Mouse (Mus musculus) lung, postnatal 10 days (tissue): ENCODE results near the gene Tubd1.

ENCODE experiments used
- DNase-seq: peaks from one replicate; pipeline ENCODE4 v3.0.0; 2021

Gene Tubd1

GRCm38 (mm10) chr11:86584898-86585597, 40.3 kb downstream of the Tubd1 start:
- no peak for DNase-seq

DNA sequence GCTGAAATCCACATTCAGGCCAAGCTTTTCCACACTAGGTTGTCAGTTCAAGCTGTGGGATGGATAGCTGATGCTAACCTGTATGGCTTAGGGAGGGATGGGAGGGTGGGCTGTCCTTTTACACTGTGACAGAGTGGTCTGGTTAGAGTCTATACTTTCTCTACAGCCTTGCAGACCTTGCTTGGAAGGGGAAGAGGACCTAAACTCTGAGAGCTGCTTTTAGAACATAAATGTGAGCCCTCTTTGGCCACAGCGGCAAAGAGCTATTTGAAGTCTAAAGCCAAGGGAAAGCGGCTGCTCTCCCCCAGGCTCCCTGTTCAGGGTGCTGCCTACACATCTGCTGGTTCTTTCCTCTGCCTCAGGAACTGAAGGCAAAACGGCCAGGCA, 40.8 kb downstream of the Tubd1 start:
- DNase-seq = no peak

DNA sequence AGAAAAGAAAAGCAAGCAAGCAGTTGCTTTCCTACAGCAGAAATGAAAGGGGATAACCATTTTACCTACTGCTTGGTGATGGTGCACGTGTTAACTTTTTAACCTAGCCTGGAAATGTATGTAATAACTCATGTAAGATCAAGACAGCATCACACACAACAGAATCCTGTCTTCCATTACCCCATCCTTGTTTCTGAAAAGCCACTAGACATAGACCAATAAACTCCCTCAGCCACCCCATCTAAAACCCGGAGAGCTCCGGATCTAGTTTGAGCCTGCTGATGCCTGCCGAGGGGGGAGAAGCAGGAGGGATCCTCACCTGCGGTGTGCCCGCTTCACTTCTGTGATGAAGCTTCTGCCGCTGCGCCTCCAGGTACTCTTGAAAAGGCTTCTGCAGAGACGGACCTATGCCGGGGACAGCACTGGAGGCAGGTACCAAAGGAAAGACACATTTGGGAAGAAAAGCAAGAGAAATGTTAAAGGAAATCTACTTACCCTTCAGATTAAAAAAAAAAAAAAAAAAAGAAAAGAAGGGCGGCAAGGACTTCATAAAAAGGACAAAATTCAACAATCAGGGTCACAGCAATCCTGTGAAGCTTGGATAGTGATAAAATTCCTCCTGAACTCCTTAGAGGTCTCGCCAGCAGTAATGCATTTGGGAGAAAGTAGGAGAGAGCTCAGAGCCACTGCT, 41.5 kb downstream of the Tubd1 start:
- peak; percentile 45 for DNase-seq

DNA sequence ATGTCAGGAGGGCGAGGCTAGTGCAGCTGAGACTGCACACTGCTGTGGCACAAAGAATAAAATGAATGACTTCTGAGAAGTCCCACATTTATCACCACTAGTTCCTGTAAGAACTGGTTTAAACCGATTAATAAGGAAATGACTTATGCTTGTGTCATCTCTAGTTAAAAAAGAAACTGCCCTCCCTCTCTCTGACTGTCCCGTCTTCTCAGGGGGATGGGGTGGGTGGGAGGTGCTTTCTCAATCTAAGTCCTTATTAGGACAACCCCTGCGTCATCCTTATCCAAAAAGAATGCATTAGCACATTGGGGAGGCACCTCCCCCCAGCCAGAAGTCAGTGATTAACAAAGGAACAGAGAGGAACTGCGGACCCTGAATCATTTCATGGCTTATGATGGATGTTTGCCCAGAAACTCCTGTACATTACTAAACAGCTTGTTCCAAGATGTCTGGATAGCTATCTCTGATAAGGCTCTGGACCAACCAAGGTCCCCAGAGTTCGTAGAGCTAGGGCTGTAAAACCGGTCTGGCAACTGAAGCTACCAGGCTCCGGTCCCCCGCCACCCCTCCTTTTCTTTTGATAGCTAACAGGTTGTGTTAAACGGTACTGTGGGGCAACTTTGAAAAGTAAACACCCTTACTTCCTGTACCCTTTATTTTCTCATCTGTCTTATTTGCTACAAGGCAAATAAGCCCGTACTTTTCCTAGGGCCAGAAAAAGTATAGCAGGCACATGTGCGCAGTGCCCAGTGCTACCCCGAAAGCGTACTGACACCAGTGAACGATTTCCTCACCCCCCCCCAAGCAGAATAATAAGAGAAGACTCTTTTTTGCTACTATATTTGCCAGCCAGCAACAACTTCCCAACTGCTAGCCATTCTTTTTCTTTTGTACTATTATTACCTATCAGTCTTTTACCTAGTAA, 42.3 kb downstream of the Tubd1 start:
- peak; percentile 84 for DNase-seq

GRCm38 (mm10) chr11:86587830-86588229, 43.0 kb downstream of the Tubd1 start:
- DNase-seq = no peak

- DNase-seq = no peak
Measured at GRCm38 (mm10) chr11:86588583-86589298, 44.0 kb downstream of the Tubd1 start.

GRCm38 (mm10) chr11:86590066-86590465, 45.3 kb downstream of the Tubd1 start:
- DNase-seq = no peak

GRCm38 (mm10) chr11:86590579-86590978, 45.8 kb downstream of the Tubd1 start:
- DNase-seq = no peak

- DNase-seq = no peak
Measured at GRCm38 (mm10) chr11:86591301-86591845, 46.6 kb downstream of the Tubd1 start.

DNA sequence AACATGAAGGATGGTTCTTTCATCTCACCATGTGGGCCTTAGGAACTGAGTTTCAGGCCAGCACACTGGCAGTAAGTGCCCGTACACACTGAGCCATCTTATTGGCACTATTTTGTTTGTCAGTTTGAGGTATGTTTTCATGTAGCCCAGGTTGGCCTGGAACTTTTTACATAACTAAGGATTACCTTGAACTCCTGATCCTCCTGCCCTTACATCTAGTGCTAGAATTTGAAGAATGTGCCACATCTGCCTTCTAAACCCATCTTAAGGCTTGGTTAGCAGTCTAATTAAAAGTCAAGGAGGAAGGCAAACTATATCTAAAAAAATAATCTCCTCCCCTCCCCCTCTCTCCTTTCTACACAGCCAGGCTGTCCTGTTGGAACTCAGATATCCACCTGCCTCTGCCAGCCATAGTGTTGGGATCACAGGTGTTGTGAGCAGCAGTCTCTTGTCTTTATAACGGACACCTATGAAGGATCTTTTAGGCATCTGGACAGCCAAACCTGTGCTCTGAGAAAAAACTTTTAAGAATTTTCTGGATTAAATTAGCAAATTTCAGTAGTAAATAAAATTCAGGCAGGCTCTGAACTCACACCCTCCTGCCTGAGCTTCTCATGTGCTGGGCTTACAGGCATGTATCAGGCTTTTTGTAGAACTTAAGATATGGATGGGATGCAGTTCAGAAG, 47.3 kb downstream of the Tubd1 start:
- no peak for DNase-seq

DNA sequence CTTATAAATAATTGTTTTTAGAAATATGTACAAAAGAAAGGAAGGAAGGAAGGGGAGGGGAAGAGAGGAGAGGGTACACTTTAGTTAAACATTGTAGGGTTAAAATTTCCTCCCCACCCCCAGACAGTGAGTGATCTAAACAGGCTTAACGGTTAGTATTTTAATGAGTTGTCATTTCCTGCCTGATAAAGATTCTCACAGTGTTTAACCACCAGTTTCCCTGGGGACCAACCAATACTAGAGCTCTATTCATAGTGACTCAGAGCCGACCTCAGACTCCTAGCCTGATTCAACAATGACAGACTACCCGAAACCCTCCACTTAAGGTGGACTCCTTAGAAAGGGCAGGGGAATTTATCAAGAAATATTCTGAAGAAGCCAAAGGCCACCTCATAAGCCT, 48.2 kb downstream of the Tubd1 start:
- DNase-seq = peak; percentile 47

GRCm38 (mm10) chr11:86593443-86593842, 48.7 kb downstream of the Tubd1 start:
- no peak for DNase-seq

- DNase-seq = no peak
Measured at GRCm38 (mm10) chr11:86594188-86594876, 49.5 kb downstream of the Tubd1 start.

DNA sequence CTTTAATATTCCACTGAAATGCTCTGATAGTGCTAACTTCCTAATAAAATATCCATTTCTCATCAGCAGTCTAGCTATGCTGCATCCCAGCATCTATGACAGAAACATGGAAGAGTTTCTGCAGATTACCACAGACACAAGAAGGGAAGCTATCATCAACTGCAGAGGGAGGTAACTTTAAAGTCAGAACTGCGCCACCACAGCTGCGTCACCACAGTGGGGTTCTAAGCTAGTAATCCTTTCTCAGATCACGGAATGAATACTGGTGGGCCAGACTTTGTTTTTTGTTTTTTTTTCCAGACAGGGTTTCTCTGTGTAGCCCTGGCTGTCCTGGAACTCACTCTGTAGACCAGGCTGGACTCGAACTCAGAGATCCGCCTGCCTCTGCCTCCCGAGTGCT, 50.6 kb downstream of the Tubd1 start:
- no peak for DNase-seq

- peak; percentile 86 for DNase-seq
Measured at GRCm38 (mm10) chr11:86596187-86596960, 51.6 kb downstream of the Tubd1 start.

GRCm38 (mm10) chr11:86596976-86597375, 52.2 kb downstream of the Tubd1 start:
- no peak for DNase-seq

DNA sequence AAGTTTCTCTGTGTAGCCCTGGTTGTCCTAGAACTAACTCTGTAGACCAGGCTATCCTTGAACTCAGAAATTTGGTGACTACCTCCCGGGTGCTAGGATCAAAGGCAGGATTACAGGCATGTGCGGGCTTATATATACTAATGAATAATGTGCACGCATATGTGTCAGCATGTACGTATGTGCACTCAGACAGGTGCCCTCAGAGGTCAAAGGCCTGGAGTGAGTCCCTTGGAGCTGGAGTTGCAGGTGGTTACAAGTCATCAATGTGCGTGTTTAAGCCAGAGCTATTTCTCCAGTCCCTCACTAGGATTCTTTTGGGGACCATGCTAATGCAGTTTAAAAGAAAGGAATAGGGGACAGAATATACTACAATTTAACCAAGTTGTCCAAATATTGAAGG, 53.4 kb downstream of the Tubd1 start:
- no peak for DNase-seq

- DNase-seq = no peak
Measured at GRCm38 (mm10) chr11:86598572-86598971, 53.8 kb downstream of the Tubd1 start.

DNA sequence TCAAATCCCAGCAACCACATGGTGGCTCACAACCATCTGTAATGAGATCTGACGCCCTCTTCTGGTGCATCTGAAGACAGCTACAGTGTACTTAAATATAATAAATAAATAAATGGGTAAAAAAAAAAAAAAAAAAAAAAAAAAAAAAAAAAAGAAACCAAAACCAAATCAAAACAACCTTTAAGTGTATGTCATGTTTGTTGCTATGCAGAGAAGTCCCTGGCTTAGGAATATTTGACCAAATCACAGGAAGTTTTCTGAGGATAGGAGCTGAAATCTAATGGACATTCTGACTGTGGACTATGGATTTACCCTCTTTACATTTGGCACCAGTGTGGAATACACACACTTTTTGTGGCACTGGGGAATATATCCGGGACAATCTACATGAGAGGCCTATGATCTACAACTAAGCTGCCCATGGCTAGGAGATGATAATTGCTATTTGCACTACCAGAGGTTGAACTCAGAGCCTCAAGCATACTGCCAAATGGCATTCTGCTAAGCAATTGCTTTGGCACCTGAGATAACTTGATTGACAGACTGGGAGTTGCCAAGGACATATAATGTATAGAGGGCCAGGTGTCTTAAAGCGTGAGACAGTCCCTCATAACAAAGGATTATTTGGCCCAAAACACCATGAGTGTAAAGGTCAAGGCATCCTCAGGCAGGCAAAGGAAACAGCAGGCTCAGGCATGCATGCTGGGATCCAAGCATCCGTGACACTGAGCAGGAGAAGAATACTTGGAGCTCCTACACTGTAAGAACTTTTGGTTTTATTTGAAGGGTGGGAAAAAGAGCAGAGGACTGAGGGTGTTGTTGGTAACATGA, 54.8 kb downstream of the Tubd1 start:
- no peak for DNase-seq

DNA sequence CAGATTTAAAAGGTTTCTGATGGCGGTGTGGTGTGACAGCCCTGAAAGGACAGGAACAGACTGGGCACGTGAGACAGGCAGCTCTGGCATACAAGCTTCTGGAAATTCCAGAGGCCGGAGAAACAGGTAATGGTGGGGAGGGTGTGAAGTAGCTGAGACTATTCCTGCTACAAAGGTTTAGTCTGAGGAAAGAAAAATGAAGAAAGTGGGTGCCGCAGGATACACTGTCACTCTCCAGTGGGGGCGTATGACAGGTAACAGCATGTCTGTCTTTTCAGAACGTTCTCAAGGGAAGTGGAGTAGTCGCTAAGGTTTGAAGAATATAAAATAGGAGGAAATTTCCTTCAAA, 55.4 kb downstream of the Tubd1 start:
- no peak for DNase-seq
